Mouse (Mus musculus): ENCODE measurements at regions not wholly inside any gene's neighbourhood (a gene's known extent, or its start where the extent isn't known, plus 50 kb on each side); places are given as distances from the start of the nearest gene placed in this dataset.

DNA sequence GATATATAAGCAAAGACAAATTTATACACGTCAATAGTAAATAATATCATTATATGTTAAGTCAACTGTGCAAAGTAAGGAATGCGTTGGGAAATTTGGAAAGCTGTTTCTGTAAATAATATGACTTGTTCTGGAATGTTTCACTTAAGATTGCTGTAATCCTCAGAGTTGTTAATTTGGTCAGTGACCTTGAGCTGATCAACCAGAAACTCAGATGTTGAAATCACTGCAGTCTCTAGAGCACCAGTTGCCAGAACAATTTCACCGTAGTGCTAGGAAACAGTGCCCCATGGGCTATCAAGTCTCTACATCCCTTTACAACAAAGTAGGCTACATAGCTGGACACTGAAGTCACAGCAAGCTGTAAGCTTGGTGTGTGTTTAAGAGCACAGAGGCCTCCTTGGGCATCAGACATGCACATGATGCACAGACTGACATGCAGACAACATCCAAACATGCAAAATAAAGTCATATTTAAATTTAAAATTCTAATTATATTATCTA lies 212.6 kb downstream of the Pik3r1 start:
- no peak for DNase-seq (ENCODE audit: low spot score)

DNA sequence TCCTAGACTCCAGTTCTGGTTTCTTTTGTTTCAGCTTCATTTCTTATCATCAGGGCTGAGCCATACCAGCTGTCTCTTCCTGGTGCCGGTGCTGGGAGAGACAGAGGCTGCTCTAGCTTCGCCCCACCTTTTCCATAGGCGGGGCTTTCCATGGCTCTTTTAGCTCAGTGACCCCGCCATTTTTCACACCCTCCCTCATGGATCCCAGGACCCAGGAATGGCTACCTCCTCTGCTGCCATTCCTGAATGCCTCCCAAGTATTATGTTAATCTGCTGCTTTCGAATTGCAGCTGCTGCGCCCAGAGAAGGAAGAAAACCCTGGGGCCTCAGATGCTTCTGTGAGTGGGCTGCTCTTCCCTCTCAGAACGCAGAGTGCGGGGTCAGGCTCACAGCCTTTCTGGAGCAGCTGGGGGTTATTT lies 214.9 kb downstream of the Pik3r1 start:
- DNase-seq (ENCODE audit: low spot score), result no peak

DNA sequence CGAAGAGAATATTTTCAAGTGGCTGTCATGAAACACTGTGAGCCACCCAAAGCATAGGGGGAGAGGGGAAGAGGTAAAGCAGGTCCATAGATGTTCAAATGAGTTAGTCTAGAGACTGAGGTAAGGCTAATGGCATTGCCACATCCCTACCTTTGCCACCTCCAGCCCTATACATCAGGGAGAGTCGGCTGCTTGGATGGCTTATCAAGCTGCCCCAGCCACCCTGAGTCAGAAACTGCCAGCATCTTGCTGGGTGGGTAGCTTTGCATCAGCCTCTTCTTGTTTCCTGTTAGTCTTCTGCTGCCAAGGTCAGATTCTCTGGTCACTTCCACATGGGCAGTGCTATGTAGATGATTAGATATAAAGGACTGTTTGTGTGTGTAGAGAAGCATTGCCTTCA lies 215.6 kb downstream of the Pik3r1 start:
- DNase-seq (ENCODE audit: low spot score), result no peak

DNA sequence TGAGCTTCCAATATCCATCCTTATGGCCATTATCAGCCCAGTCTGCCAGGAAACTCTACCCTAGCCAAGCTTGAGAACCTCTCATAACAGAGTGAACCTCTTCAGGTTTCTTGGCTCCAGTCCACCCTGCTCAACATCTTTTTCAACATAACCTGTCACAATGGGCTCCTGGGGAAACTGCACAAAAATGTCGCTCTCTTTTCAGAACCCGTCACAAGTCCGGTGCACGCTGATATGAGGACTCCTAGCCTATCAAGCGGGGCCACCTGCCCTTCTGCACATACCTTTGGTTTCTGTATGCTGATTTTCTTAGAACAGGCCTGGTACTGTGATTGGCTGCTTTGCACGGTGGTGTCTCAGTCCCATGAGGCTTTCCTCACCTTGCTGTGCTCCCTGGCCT lies 216.9 kb downstream of the Pik3r1 start:
- DNase-seq (ENCODE audit: low spot score), result no peak

DNA sequence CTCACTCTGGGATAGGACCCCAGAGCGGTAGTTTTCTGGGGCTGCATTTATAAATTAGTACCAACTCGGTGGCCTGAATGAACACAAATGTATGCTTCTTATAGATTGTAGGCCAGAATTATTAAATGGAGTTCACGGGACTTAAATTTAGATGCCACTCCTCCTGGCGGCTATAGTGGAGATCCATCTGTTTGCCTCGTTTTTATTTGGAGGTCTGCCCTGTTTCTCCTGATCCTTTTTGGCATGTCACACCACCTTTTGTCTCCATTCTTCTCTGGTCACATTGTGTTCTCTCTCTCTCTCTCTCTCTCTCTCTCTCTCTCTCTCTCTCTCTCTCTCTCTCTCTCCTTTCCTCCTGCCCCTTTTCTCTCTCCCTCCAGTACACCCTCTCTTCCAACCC lies 217.5 kb downstream of the Pik3r1 start:
- DNase-seq (ENCODE audit: low spot score), result no peak

DNA sequence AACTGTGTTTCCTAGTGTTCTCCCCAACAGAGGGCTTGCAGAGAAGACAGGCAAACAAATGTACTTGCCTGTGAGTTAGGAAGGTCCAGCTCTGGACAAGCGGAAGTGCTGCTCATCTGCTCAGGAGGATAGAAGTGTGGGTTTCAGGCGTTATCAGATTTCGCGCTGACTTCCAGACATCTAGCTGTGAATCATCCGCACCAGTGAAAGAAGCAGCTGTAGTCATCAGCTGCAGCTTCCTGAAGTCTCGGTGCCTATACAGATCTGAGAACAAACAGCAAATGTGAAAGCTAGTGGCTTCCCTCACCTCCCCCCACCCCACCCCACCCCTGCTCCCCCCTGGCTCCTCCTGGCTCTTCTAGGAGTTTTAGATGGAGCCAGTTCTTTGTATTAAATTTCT lies 220.1 kb downstream of the Pik3r1 start:
- peak; percentile 11 for DNase-seq (ENCODE audit: low spot score)

DNA sequence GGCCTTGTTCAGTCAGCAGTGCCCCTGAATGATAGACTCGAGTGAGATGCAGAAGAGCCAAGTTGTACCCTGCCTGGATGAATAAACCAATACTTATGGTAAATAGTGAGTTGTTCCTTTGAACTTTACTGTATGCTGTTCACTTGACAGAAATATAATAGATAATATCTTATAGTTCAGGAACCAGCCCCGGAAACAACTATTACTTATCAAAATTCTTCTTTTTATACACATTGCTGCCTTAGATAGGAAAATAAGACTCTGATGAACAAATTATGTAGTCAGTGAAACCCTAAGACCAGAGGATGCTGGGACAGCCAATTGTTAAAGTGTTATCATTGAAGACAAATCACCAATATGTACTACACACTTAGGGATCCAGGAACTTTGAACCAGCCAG lies 220.7 kb downstream of the Pik3r1 start:
- no peak for DNase-seq (ENCODE audit: low spot score)

DNA sequence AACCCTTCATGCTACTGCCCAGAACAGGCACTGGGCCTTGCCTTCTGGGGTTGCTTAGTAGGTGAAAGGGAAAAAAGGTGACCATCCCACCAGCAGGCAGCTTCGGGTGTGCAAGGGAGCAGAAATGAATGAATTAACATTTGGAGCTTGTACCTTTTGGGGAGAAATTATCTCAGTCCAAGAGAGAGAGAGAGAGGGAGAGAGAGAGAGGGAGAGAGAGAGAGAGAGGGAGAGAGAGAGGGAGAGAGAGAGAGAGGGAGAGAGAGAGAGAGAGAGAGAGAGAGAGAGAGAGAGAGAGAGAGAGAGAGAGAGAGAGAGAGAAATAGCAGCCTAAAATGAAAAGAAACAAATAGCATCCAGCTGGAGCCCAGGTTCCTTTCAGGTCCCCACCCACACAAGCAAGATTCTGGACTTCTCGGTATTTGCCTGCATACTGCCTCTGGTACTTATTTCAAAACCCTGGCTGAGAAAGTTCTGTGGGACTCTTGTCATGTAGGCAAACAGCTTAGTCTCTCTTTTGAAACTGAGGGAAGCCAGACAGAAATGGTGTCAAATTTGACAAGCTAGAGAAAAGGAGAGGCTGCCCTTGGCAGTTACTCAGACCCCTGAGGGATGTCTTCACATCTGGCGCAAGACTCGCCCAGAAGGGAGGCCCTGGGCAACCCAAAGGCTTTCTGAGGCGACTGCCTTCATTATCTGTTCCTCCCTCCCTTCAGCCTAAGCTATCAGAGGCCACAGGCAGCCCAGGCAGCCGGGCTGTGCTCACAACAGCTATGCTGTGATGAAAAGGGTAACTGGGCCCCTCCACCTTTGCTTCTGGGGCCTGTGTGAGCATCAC lies 222.5 kb downstream of the Pik3r1 start:
- no peak for DNase-seq (ENCODE audit: low spot score)

DNA sequence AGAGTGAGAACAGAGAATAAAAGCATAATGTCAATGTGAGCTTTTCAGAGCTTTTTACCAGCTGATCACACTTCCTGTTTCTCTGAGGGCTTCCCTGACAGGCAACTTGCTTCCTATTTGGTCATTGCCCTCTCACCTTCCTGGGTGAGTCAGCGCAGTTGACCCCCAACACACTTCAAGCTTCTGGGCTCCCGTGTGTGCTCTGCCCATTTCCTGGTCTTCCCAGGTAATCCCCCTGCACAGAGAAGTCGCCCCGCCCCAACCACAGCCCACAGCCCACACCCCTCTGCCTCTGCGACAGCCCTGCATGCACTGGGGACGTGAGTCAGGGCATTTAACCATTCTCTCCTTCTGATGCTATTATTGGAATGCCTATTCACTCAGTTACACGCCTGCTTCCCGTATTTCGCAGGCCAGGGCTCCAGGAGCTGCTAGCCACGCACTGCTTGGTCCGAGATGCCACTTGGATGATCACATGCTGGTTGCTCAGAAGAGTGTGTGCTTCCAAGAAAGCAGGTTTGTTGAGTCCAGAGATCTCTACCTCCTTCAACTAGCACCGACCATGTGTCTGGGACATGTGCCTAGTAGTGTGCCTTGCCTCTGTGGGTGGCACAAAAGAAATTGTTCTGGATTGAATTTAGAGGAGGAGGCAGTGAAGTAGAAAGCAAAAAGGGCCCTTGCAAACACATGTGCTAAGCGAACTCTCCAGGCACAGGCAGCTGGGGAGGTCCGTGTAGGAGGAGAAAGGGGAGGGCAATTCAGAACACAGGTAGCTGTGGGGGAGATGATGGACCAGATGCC lies 227.4 kb downstream of the Pik3r1 start:
- peak; percentile 65 for DNase-seq (ENCODE audit: low spot score)

DNA sequence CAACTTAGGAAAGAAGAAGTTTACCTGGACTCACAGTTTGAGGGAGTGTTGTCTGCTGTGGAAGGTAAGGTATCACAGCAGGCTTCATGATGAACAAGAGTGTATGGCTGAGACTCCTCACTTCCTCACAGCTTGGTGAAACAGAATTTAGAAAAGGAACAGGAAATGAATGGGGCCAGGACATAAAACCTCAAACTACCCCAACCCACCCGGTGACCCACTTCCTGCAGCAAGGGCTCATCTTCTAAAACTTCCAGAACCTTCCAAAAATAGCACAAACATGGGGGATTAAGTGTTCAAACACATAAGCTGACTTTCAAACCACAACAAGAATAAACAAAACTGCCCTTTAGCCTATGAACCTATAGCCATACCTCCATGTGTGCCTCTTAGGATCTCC lies 229.9 kb downstream of the Pik3r1 start:
- peak; percentile 45 for DNase-seq (ENCODE audit: low spot score)

DNA sequence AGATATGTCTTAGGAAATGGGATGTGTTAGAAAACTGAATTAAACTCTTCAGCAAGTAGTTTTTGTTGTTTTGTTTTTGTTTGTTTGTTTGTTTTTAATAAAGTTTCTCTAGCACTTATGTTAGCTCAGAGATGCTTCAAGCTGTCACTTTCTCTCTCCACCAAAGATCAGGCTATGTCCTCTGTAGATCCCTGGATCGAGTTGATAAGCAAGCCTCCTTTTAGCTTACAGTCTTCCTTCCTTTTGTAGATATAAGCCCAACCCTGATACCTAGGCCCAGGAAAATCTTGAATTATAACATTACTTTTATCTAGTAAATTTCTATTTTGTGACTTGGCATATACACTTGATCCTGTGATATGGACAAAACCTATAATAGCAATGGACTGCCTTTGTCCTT lies 232.0 kb downstream of the Pik3r1 start:
- no peak for DNase-seq (ENCODE audit: low spot score)

DNA sequence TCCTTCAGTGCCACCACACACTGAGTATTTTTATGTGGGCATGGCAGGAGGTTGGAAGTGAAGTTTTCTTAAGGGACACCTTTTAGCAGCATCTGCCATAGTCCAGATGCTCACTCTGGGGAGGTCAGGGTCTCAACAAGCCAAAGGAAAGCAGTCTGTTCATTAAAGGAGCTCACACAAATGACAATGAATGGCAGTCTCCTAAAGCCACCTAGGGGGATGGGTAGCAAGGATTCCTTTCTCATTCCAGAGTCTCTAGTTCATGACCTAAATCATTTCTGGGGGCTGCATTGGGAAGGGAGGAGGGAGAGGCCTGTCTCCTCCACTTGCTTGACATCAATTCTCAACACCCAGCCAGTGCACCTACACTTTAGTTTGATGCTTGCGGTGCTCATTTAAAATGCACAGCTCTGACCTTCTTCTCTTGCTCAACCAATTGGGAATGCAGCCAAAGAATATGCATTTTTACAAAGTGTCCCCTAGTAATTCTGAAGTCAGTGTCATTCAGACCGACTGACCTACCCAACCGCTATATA lies 232.6 kb downstream of the Pik3r1 start:
- no peak for DNase-seq (ENCODE audit: low spot score)

DNA sequence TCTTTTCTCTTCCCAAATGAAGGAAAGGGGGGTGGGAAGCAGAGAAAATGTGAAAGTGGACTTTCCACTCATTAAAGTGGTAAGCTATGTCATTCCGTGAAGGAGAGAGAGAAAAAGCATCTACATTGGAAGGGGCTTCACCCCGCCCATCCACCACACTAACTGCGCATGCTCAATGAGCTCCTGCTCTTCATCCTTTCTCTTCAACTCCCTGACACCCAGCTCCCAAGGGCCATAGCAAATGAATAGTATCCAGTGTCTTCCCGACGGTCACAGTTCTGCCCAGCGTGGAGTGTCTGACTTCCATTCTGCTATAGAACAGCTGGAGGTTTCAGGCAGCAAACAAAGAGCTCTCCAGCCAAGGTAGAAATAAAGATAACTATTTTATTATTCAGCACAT lies 233.5 kb downstream of the Pik3r1 start:
- DNase-seq (ENCODE audit: low spot score), result no peak

DNA sequence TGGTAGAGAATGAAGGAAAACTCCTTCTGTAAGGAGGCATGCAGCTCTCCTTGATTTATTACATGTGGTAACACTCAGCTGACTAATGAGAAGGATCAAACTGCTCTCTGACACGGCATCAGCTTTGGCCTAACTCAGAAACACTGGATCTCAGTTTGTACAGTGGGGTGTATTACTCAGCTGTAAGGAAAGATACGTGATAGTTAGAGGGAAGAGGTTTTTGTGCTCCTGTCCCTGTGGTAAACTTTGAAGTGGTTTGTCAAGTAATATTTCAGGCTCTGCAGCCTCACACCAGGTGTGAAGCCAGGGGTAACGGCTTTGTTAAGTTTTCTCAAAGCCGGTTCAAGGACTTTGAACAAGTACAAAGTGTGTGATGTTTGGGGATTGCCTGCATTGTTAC lies 235.1 kb downstream of the Pik3r1 start:
- peak; percentile 65 for DNase-seq (ENCODE audit: low spot score)

DNA sequence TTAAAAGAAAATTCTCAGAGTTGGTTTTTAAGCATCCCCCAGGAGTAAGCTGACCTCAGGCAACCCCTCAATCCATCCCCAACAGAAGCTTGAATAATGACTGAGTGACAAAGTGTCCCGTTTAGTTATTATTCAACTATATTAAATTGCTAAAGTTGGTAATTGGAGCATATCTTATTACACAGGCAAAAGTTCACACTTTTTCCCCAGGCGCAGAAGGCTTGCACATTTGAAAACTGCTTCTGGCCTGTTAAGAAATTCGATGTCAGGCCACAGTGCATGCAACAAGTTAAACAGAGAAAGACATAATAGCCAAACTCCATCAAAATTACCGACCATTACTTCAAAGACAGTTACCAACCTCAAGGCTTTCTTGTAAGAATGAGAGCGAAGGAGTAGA lies 240.3 kb downstream of the Pik3r1 start:
- no peak for DNase-seq (ENCODE audit: low spot score)

DNA sequence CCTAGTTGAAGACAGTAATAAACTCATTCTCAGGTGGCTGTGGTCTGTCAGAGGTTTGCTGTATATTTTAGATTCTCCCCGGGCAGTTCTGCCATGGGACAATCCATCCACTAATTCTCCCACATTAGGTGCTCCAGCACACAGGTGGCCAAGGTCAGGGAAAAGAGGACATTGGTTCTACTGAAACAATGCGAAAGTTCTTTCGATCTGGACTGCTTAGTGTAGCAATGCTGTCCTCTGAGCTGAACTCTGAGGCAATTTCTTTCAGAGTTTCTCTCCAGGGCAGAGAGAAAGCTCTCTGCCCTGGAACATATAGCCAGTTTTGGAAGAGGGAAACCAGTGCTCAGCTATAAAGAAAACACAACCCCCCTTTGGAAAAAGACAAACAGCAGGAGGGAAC lies 243.2 kb downstream of the Pik3r1 start:
- DNase-seq (ENCODE audit: low spot score), result no peak

DNA sequence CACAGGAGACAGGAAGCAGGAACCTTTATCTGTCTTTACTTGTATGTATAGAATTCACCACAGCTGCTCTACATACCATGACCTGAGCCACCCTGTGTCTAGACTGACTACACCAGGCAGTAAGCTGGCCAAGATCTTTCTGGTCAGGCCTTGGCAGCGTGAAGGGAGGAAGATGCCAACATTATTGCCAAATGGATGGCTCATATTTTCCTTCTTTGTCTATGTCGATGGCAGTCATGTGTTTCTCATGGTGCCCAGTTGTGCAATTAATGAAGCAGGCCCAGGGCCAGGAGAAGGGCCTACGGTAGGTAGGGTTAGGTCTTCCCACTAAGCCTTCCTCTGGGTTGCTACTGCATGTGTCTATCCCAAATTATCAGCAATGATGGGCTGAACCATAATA lies 243.8 kb downstream of the Pik3r1 start:
- DNase-seq (ENCODE audit: low spot score), result no peak

DNA sequence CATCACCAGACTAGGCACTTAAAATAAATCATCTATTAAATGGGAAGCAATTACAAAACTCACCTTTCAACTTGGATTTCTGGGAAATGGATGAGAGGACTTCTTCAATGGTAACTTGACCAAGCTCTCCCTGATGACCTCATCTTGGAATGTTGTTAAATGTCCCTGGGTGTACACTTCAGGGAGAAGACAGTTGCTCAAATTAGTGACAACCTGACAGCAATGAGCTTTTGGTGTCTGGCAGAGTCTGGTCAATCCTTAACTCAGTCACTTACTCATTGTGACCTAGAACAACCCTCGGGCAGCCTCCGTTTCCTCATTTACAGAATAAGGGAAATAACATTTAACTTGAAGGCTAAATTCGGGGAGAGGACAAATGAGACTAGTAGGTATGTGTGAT lies 244.5 kb downstream of the Pik3r1 start:
- DNase-seq (ENCODE audit: low spot score), result no peak

DNA sequence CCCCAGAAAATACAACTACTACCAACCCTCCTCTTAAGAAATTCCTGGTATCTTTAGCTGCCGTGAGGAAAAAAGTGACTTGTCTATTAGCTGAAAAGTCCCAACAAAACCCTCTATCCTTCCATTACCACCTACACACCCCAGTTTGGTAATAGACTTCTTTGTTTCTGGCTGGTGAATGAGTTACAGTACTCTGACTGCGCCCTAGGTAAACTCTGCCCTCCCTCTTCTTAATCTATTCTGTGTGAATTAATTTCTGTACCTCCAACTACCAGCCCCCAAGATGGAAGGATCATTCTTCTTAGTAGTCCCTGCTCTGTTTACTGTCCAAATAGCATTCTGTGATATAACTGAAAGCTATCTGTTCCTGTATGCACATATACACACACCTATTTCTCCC lies 245.4 kb downstream of the Pik3r1 start:
- no peak for DNase-seq (ENCODE audit: low spot score)

DNA sequence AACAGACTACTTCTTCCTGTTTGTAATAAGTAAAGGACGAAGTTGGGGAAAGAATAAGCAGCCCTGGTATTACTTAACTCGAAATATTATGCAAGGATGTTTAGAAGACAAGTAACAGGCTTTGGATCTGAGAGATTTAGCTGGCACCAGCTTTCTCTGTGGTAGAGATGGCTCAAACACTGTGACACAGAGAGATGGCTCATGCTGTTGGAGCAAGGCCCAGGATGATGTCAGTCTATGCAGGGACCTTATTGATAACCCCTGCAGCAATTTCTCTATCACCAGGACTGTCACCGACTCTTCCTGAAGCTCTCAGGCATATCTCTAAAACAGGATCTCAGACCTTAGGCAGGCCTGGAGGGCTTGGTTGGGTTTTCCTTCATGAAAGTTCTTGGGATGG lies 254.7 kb downstream of the Pik3r1 start:
- no peak for DNase-seq (ENCODE audit: low spot score)

DNA sequence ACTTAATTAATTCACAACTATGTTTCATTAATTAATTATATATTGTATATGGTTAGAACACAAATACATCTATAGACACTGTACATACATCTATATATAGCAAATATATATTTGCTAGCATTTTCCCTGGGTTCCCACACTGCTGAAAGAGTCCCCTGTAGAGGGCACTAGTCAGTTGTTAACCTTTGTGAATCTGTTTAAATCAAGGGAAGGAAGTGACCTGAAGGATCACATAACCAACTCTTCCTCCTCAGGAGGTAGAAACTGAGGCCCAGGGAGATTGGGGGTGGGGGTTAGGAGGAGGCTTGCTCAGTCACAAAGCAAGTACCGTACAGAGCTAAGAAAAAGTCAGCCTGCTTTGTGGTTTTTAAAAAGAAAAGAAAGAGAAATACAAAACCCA lies 258.1 kb downstream of the Pik3r1 start:
- DNase-seq (ENCODE audit: low spot score), result peak; percentile 41

DNA sequence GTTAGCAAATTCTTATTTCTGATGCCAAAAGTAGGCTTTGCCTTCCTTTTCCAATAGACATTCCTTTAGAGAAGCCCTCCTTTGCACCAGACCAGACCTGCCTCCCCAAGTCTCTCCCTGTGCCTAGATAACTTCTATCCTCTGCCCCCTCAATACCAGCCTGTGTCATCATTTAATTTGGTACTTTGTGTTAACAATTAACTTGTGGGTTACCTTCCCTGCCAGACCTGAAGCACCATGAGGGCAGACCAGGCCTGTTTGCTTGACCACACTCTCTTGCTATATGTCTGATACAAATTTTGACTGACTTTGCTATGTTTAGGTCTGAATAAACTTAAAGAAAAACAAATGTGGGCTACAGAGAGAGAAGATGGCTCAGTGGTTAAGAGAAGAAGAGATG lies 259.7 kb downstream of the Pik3r1 start:
- no peak for DNase-seq (ENCODE audit: low spot score)

DNA sequence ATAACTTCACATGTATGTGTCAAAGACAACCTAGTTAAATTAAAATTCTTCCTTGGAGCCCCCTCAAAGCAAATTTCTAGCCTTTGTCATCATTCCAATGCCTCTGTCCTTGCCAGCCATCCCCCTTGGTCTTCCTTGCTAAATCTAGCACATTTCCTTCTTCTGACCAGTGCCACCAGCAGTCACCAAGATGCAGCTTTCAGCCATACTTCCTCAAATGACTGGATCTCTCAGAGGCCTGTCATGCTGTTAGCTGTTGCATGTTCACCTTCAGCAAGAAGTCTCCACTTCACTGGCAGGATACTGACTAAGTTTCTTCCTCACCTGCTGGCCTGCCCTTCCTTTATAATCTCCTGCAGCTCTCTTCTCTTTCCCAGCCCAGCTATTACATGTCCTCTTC lies 261.3 kb downstream of the Pik3r1 start:
- no peak for DNase-seq (ENCODE audit: low spot score)

All from T-cell, adult 2 months (primary cell).